Mouse (Mus musculus): ENCODE results near the gene Sipa1l2.

DNA sequence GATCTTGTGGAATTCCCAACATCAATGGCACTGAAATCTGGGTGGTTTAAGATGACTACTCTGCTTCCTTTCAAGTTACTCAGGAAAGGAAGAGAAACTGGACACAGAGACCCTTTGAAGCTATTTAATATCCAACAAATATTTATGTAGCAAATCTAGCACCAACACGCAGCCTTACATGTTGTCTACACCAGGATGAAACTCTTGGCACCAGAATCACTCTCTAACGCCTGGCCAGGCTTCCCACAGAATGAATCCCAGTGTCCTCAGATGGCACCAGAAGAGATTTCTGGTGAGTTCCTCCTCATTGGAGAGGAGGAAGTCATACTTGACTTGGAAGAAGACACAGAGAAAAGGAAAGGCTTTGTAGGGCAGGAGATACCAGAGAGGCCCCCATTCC lies 45.1 kb downstream of the Sipa1l2 start:
- no peak for TF ChIP-seq CTCF (conservative IDR thresholded peaks at IDR 0.05; ENCODE audit: low read length)
- no peak for TF ChIP-seq NANOG (IDR thresholded peaks at IDR 0.05; ENCODE audit: borderline replicate concordance, low read length)
